Mouse (Mus musculus) thymus, postnatal 4 days (tissue): Measurements from ENCODE around the gene Fntb.
A peak's percentile ranks its signal among the peaks of the same experiment; 100 is the strongest.

Source experiments
- DNase-seq: peaks from one replicate; pipeline ENCODE4 v3.0.0; 2021

Gene Fntb

DNA sequence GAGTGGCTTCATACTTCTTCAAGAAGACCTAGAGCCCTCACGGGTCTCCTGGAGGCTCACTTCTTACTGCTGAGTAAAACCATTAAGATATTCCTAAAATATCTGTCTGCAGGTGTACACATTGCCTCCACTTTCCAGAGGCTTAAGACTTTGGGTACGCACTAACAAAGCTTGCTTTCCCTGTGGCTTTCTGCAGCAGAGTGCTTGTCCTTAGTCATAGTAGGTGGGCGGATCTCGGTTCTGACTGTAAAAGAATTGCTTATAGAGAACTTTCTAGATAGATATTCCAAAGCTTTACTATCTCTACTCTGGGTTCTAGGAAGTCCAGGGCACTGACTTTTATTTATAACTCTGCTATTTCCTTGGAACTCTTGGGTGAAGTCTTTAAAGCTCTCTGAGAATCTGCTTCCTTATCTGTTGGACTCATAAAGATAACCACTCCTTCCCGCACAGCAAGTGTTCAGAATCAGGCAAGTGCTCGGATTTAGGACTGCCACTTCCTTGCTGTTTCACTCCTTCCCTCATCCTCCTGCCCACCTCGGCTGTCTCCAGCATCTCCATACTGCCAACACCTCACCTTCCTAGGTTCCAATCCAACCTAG is 31.6 kb downstream of the Fntb start:
- no peak for DNase-seq

DNA sequence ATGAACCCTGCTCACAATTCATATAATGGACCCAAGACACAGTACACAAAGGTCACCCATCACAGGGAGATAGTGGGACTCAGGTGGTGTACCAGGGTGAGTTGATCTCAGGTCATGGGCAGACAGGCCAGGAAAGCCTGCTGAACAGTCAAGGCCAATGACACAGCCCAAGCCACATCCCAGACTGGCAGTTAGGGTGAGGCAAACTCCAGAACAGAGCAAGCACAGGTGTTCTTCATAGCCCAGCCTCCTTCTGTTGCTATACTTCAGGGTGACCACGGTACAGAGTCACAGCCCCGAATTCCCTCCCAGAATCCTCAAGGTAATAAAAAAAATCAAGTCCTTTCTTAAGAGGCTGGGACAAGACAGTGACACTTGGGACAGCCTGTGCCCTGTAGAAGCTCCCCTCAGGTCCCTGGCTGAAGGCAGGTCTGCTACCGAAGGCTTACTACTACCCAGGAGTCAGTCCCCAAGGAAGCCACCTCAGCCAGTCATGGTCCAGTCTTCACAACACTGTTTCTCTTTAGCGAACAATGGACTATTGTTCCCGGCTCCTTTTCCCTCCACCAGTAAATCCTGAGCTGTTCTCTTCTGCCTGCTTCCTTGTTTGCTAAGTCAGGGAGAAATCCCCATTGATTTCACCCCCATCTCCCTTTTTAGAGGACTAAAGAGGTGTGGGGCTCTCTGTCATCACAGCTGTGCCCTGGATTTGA is 32.8 kb downstream of the Fntb start:
- no peak for DNase-seq

DNA sequence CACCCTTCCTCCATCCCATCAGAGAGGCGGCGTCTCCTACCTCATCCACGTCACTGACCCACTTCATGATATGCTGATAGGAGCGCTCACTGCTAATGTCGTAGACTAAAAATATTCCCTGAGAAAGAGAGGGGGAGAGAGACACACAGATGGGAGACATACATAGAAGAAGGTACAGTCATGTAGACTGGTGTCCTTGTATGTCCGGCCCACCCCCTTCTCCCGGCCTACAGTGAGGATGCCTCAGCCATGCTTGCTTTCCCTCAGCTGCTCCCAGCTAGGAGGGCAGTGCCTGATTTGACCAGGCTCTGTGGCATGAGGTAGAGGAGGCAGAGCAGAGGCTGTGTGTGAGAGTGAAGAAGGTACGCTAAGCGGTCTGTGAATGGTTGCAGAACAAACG is 37.6 kb downstream of the Fntb start:
- DNase-seq = no peak

DNA sequence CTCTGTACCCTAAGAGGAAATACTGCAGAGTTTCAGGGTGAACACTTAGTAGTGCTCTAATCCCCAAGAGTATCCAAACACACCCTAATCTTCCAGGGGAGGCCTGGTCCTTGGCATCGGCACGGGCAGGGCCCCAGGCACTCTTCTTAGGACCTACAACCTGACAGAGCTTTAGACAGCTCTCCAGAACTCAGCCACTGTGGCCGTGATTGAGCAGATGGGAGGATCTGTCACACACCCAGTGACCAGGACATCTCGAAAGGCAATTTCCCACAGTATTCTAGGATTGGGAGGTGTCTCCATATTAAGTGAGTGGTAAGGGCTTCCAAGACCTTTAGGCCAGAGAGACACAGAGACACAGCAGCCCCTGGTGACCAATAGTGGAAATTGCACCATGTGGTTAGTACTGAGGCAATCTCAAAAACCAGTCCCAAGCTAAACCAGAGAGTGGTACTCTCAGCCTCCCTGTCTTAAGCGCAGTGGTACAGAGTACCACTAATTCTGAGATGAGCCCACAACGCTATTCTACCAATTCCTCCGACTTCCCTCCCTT is 38.4 kb downstream of the Fntb start:
- DNase-seq = peak; percentile 66

DNA sequence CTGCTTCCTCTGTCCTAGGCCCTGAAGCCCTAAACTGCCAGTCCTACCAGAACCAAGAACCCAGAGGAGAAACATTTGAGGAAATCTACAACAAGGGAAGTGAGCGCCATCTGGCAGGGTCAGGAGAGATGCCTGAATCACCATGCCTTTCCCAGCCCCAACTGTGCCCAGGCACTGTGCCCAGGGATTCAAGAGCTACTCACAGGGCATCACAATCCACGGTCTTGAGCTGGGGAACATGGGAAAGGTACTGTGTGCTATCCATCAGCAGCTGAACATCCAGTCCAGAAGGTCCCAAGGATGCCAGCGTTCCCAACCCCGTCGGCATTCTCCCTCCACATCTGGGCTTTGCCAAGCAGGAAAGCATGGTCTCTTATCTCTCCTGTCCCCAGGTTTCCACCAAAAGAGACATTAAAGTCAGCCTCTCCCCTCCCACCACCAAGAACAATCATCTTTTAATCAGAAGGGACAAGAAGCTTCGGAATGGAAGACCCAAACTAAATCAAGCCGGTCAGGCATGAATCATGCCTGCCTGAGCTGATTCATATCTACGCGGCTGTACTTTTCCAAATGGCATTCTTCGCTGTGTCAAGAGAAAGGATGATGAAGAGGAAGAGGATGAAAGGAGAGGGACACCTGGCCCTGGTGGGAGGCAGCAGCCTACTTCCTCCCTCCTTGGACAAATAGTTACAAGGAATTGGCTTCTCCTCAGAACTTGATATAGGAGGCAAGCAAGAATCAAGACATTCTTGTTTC is 39.8 kb downstream of the Fntb start:
- no peak for DNase-seq

DNA sequence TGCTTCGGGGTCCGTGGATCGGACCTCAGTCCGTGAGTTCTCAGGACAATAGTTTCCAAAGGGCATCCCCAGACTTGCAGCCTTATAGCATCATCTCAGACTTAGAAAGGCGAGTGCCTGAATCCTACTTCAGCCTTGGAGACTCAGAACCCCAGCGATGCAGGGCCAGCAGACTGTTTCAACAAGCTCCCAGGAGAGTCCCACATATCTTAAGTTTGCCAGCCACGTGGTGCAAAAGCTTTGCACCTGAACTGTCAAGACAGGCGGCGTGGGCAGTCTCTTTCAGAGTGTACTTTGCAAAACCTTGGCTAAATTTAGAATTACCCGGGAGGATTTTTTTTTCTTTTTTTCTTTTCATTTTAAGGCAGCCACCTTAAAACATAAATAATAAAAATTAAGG is 42.4 kb downstream of the Fntb start:
- no peak for DNase-seq

DNA sequence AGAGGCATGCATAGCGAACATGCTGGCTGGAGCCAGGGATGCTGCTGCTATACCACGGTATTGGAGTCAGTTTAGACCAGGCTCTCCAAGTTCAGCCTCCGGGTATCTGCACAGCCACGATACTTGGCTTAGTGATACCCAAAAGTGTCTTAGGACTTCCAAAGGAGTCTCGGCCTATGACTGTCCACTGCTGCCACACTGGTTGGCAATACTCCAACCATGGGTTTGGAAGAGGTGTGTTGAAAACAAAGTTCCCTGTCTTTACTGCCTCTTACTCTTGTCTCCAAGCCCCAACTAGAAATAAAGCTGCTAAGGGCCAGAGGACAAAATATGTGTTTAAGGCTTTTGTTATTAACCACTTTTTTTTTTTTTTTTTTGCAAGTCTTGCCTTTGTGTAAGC is 45.1 kb downstream of the Fntb start:
- no peak for DNase-seq

DNA sequence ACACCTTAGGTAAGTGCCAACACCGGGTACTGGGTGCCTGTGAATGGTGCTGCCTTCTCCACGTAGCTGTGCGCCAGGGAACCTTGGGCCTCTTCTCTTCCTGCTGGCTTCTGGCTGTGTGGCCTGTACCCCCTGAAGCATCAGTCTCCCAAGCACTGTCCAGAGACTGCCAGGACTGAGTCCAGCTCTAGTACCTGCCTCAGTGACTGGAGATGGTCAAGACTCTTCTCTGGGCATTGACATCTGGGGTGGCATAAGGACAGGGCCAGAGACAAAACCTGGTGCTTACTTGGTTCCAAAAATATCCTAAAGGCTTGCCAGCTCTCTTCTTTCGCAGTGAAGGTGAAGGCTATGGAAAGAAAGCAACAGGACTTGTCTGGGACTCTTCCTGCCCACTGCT is 45.6 kb downstream of the Fntb start:
- no peak for DNase-seq

DNA sequence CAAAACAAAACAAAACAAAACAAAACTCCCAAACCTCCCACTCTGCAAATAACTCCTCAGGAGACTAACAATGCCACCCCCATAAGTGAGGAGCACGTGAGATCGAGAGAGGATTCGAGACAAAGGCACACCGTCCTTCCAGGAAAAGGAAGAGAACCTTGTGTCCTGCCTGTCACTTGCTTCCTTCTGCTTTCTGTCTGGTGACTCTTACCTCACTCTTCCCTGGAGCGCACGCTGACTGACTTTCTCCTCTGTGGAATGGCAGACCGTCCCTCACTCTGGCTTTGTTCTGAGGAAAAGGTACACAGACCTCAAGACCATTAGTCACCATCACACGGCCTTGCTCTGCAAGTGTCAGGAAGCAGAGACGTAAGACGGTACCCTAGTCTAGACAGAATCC is 48.2 kb downstream of the Fntb start:
- no peak for DNase-seq

DNA sequence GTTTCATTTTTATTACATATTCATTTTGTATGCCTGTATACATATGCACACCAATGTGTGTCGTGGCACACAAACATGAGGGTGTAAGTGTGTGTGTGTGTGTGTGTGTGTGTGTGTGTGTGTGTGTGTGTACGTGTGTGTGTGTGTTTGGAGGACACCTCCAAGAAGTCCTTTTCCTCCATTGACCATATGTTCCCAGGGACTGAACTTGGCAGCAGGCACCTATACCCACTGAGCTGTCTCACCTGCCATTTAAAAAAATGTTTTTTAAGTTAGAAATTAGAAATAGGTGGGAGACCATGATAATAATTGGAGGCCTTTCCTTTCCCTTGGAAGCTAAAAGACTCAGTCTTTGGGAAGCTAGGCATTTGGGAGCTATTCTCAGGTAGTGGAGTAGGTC is 48.7 kb downstream of the Fntb start:
- DNase-seq = no peak

DNA sequence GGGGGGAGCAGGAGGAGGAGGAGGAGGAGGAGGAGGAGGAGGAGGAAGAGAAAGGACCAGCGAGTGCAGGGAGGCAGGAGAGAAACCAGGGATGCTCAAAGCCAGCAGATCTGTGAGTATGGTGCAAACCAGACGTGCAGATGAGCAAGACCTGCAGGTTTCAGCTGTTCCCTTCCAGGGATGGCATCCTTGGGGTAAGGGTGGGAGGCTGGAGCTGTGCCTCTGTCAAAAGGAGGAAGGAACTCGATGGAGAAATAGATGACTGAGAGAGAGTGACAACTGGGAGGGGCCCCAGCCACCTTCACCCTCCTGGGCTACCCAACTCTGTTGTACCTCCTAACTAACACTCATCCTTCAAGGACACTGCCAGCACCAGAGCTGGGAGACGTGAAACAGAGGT is 51.3 kb downstream of the Fntb start:
- DNase-seq = no peak

DNA sequence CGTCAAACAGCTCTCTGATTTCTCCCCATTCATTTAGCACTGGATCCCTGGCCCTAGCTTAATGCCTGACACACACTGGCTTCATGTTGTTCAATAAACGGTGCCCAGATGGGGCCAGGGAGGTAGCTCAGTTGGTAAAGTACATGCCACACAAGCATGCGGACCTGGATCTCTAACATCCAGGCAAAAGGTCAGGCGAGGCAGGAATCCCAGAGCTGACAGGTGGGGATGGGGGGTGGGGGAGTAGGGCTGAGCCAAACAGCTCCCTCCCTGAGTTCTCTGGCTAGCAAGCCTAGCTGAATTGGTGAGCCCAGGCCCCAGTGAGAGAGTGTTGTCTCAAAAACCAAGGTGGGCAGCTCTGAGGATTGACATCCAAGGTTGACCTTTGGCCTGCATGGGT is 51.8 kb downstream of the Fntb start:
- DNase-seq = no peak

DNA sequence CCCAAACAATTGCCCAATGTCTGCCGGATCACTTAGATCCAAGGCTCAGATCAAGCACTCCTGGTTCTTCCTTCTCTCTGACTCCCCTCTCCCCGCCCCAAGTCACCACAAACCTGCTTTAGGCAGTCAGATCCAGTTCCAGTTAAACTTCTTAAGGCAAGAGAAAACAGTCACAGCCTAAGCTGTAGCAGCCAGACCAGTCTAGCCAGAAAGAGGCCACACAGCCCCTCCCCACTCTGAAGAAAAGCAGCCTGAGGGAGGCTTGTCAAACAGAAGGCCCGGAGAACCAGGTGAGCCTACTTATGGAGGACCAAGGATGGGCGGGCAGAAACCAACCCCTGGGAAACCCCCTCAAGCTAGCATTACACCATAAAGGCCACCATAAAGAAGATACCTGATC is 52.7 kb downstream of the Fntb start:
- no peak for DNase-seq

DNA sequence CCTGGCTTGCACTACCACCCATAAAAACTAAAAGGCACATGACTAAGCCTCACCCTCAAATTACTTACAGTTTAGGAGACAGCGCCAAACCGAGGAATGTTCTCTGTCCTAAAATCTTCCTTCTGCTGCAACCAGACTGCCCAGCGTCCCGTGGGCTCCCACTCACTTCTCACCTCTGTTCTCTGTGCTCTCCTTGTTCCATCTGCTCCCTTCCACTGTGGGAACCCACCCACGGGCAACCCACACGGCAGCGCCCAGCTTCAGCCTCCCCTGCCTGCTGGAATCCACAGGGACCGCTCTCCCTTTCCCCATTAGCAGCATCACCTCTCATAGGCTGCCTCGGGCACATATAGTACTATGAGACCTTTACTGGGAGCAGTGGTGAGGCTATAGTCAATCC is 53.5 kb downstream of the Fntb start:
- no peak for DNase-seq

DNA sequence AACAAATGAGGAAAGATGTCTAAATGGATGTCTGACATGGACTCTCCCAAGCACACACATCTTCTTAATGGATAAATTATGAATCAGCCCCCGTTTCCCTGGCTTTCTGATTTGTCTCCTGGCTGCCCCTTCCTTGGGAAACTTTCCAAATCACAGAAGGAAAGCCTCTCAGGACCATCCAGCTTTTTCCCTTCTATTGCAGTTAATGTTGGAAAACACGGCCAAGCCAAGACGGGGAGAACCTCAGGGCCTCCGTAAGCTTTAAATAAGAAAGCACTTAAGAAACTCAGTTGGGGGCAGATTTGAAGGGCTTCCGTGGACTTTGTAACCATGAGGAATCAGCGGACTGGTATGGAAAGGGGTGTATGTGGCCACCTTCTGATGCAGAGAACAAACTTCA is 54.4 kb downstream of the Fntb start:
- no peak for DNase-seq

DNA sequence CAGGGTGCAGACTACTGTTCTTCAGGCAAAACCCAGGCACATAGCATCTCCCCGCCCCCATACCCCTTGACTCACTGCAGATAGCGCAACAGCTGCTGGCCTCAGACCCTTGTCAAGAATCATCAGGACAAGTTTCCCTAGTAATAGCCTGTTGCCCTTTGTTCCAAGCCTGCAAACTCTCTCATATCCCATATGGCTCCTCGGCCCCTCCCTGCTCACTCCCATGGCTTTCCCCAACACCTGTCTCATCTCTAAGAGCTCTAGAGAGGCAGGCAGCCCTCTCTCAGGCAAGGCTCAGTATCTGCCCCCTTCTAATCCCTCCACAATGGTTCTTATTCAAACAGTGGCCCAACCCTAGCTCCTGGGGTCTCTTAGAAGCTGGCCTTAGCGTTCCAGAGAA is 55.2 kb downstream of the Fntb start:
- no peak for DNase-seq

DNA sequence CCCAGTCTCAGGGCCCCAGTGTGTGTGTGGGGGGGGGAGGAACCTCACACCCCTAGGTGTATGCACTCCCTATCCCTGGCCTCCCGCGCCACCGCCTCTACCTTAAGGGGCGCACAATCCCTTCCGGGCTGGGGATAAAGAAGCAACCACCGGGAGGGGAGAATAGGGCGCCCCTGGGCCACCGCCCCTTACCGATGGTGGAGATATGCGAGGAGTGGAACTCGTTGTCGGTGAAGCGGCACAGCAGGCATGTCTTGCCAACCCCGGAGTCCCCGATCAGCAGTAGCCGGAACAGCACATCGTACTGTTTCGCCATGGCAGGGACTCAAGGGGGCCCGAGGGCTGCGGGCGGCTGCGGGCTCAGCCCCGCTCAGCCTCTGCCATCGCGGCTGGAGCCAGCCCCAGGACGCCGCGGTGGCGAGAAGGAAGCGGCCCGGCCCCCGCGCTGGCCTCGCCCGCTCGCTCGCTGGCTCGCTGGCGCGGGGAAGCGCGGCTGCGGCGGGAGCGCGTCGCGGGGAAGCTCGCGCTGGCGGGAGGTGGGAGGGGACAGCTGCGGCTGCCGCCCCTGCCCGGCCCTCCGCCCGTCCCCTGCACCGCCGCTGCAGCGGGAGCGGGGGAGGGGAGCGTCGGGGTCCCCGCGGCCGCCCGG is 56.7 kb downstream of the Fntb start:
- DNase-seq = peak; percentile 51

DNA sequence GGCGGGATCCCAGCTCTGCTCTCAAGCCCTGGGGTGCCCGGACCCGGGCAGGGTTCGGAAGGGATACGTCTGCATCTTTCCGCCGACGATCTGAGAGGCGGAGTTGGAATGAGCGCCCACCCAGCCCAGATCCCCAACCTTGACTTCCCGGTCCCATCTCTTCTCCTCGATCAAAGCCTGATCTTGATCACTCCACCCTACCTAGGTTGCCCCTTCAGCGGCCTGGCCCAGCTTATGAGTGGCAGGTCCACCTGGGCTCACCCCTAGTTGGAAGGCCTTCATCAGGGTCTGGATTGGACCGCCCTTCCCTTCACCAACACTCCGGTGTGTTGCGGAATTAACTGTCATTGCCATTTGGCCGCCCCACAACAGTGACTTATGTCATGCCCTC is 57.3 kb downstream of the Fntb start, which contains the start of gene Rab15:
Gene Rab15, minus strand, starts transcription at position 258 of the 391 bp plus-strand sequence.
- DNase-seq = no peak

DNA sequence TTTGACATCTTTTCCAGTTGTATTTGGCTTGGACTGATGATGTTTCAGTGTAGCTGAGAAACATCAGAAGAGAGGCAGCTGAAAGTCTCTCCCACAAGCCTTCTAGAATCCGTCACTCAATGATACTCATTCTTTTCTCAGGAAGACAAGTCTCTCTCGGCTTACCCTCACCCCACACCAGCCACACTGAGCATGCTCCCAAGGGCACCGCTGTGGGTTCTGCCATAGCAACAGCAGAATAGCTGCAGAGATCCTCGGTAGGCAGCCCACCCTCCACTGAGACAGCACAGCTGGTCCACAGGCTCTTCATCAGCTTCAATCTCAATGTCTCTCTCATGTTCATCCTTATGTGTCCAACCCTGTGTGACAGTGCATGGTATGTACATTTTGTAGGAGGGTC is 59.9 kb downstream of the Fntb start:
- no peak for DNase-seq

DNA sequence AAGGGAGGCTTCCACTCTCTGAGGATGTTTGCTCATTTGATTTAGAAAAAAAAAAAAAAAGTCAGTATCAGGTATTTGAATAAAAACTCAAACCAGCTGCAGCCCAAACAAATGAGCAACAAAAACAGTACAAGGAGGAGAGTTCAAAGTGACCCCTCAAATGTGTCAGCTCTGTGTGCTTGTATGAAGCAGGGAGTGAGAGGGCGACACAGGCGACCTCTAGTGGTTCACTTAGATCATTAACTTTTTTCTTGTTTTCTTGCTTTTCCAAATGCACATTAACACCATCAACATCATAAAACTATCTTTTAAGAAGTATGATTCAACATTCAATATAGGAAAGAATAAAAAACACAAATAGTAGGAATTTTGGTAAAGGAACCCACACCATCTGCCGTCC is 67.3 kb downstream of the Fntb start:
- DNase-seq = peak; percentile 34

DNA sequence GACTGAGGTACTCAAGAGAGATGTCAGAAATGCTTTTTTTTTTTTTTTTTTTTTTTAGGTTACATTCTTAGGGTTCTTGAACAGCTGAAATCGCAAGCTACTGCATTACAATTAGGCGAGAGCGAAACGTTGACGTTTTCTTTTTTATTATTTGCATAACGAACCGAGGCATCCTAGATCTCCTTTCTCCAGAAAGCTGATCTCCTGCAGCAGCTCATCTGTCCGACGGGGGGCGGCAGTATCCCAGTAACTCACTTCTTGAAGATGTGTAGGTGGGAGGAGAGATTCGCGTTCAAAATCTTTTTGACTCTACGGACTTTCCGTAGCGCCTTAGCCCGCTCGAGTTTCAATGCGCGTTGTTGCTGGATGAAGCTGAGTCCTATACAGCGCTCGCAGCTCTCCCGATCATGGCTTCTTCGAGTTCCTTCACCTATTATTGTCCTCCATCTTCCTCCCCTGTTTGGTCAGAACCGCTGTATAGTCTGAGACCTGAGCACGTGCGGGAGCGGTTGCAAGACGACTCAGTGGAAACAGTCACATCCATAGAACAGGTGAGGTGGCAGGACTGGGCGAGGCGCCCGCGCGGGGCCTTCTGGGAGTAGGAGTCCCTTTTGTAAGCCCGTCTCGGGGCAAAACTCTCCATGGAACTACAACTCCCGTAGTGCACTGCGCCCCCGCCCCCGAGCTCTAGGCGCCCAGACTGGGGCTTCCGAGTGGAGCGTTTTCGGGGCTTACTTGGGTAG is 71.9 kb downstream of the Fntb start:
- peak; percentile 98 for DNase-seq

DNA sequence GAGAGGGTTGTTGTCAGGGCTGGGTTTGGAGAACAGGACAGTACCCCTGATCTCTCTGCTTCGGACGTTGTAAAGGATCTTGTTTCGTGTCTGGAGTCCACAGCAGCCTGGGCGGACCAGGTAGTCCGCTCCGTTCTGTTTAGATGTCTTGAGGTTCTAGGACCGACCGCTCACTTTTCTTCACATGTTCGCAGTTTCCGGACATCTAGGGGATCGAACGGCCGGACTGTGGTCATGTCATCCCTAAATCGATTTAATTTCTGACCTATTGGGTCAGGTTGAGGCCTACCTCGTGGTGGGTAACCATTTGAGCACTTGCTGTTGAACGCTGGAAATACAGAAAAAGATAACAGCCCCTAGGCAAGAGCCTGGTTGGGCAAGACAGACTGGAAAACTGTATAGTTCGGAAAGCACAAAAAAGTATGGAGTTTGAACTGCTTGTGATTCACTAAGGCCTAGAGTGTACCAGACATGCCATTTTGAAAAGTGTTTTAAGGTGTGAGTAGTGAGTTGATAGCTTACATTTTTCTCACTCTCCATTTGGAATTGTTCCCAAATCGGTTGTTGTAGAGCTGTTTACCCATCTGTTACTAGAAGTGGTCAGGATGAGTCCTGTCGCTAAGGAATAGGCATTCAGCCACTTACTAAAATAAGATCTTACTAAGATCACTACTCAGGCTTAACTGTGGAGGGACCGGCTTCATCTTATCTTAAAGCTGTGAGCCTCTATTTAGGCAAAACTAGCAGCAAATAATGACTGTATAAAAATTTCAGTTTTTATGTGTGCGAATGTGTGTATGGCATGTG is 72.7 kb downstream of the Fntb start:
- no peak for DNase-seq
